Mouse (Mus musculus) embryonic facial prominence, embryonic 13.5 days (tissue): ENCODE results near the gene Vps11. TPM values are rescaled to one million over a fixed set of nuclear protein-coding genes. Genes with fewer than 3 reads are reported as not detected.
"Not testable (repeated sequence)": the region's sequence is repeated elsewhere in the genome, so short reads cannot be mapped to it uniquely, and the experiment has no call there.

Experiments used
- ATAC-seq: fragments of 200-750 bp; cut with Nextera tagmentation; 2 replicates; pipeline ENCODE4 v1.8.0; 2017; ENCODE audit warnings: low read depth; ENCODE audit not compliant: insufficient number of reproducible peaks, insufficient read depth, low FRiP score, low TSS enrichment
- H3K27ac ChIP-seq: fragments of 300-500 bp; sonication (generic); 2 replicates; pipeline ENCODE4 v1.5.1; 2015; ENCODE audit warnings: moderate library complexity, mild to moderate bottlenecking, inconsistent platforms
- H3K27me3 ChIP-seq: fragments of 300-500 bp; sonication (generic); 2 replicates; pipeline ENCODE4 v1.6.1; 2015; ENCODE audit warnings: mild to moderate bottlenecking, inconsistent platforms
- H3K36me3 ChIP-seq: fragments of 300-500 bp; sonication (generic); 2 replicates; pipeline ENCODE4 v1.6.1; 2015; ENCODE audit warnings: mild to moderate bottlenecking, inconsistent platforms
- H3K4me1 ChIP-seq: fragments of 300-500 bp; sonication (generic); 2 replicates; pipeline ENCODE4 v1.6.1; 2015; ENCODE audit warnings: inconsistent platforms
- H3K4me2 ChIP-seq: fragments of 300-500 bp; sonication (generic); 2 replicates; pipeline ENCODE4 v1.6.1; 2015; ENCODE audit warnings: moderate library complexity, mild to moderate bottlenecking, inconsistent platforms
- H3K4me3 ChIP-seq: fragments of 300-500 bp; sonication (generic); 2 replicates; pipeline ENCODE4 v1.5.1; 2015; ENCODE audit warnings: mild to moderate bottlenecking, inconsistent platforms
- H3K9ac ChIP-seq: fragments of 300-500 bp; sonication (generic); 2 replicates; pipeline ENCODE4 v1.6.1; 2015; ENCODE audit warnings: mild to moderate bottlenecking, inconsistent platforms
- H3K9me3 ChIP-seq: fragments of 300-500 bp; sonication (generic); 2 replicates; pipeline ENCODE4 v1.6.1; 2016; ENCODE audit warnings: inconsistent platforms
- WGBS: fragments of 180-500 bp; shearing (Covaris S2); methylation state at CpG from one replicate; pipeline ENCODE4 v1.1.7; 2015; ENCODE audit warnings: mixed read lengths; 5-methylcytosine and 5-hydroxymethylcytosine counted together
- polyA plus RNA-seq: library from polyadenylated mRNA; unstranded; fragments of >200 nt; fragmentation: Nextera tagmentation; extraction: Ambion mirVana; gene quantifications from 2 replicates; pipeline ENCODE4 v1.2.1, GENCODE M21; 2015

Gene Vps11
- polyA plus RNA-seq, 1 experiment from 2014 or later: 27.7 TPM

DNA sequence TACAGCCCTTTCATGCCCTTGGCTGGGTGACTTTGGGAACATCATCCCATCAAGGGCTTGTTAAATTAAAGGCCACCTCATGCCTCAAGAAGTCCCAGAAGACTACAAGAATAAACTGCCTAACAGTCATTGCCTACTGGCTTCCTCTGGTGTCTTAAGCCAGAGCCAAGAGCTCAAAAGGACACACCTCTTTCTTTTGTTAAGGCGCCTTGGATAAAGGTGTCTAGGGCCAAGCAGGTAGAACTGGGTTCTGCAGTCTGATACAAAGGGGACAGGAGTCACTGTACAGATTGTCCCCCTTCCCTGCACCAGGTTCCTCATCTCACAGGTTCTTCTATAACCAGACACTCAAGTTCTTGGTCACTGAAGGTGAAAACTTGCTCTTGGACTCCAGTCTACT, 18.9 kb downstream of the Vps11 start:
- Histone ChIP-seq H3K9me3 (no peaks in the 10 kb centered on the region), H3K27me3 (no peaks in the 10 kb centered on the region), H3K4me2 (peak overlapping the region; percentile 72), H3K9ac (peak overlapping the region; percentile 92; the same call in 1 of the 2 replicates), H3K4me1 (peaks cover 21% of the 10 kb centered on the region), H3K4me3 (peak overlapping the region; percentile 87; the same call in 1 of the 2 replicates), H3K27ac (0 out of 2 replicates have a peak overlapping the region, but pooled peaks have one; percentile 96), H3K36me3 (peaks cover 63% of the 10 kb centered on the region)
- ATAC-seq: no peak
- 83% methylated on average over 1 of the region's 1 CpGs for WGBS

DNA sequence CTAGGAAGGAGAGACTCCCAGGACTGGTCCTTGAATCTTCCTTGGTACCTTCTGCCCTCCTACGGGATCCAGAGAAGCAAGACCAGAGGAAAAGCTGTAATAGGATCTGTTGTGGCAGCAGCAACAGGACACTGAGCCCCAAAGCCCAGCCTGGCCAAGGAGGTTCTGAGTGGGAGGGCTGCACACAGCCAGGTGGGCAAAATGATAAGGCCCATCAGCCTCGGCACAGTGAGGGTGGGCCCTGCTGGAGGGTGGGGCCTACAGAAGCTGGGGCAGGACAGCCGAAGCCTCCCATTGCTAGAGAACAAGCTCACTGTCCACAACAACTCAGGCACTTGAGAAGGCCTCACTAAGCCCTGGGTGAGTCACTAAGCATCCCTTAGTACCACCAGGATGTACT, 19.3 kb downstream of the Vps11 start:
- Histone ChIP-seq H3K4me2 (peak overlapping the region; percentile 72; the same call in 1 of the 2 replicates), H3K27me3 (no peaks in the 10 kb centered on the region), H3K36me3 (peaks cover 63% of the 10 kb centered on the region), H3K27ac (no peak overlapping the region), H3K4me3 (no peak overlapping the region), H3K9ac (peak overlapping the region; percentile 44), H3K4me1 (peaks cover 25% of the 10 kb centered on the region), H3K9me3 (no peaks in the 10 kb centered on the region)
- WGBS: 81% methylated on average over 3 of the region's 3 CpGs
- ATAC-seq: no peak

GRCm38 (mm10) chr9:44341487-44341886, 20.0 kb downstream of the Vps11 start:
- H3K9ac ChIP-seq: peak overlapping the region; percentile 44
- 90% methylated on average over 5 of the region's 5 CpGs for WGBS
- 0 out of 2 replicates have a peak overlapping the region, but pooled peaks have one; percentile 0 for H3K4me3 ChIP-seq

GRCm38 (mm10) chr9:44338574-44338973, 22.9 kb downstream of the Vps11 start:
- ATAC-seq: no peak
- H3K4me3 ChIP-seq: no peak overlapping the region
- no peak overlapping the region for H3K27ac ChIP-seq
- H3K36me3 ChIP-seq: peaks cover 52% of the 10 kb centered on the region
- WGBS: 83% methylated on average over 5 of the region's 5 CpGs
- 0 out of 2 replicates have a peak, but pooled peaks cover 4% of the 10 kb centered on the region for H3K9me3 ChIP-seq
- H3K4me2 ChIP-seq: 0 out of 2 replicates have a peak overlapping the region, but pooled peaks have one; percentile 66
- H3K9ac ChIP-seq: no peak overlapping the region
- H3K27me3 ChIP-seq: no peaks in the 10 kb centered on the region
- H3K4me1 ChIP-seq: peaks cover 31% of the 10 kb centered on the region

More at GRCm38 (mm10) chr9:44341487-44341886, 20.0 kb downstream of the Vps11 start:
- H3K27me3 ChIP-seq: no peaks in the 10 kb centered on the region
- no peak overlapping the region for H3K4me2 ChIP-seq
- H3K36me3 ChIP-seq: peaks cover 61% of the 10 kb centered on the region
- H3K4me1 ChIP-seq: peaks cover 32% of the 10 kb centered on the region
- H3K27ac ChIP-seq: no peak overlapping the region
- no peak for ATAC-seq
- H3K9me3 ChIP-seq: no peaks in the 10 kb centered on the region

- Histone ChIP-seq H3K36me3 (peaks cover 62% of the 10 kb centered on the region), H3K27ac (0 out of 2 replicates have a peak overlapping the region, but pooled peaks have one; percentile 41), H3K9ac (peak overlapping the region; percentile 98; the same call in 1 of the 2 replicates), H3K9me3 (0 out of 2 replicates have a peak, but pooled peaks cover 8% of the 10 kb centered on the region), H3K4me1 (peaks cover 22% of the 10 kb centered on the region), H3K4me3 (peak overlapping the region; percentile 93; the same call in 1 of the 2 replicates), H3K27me3 (no peaks in the 10 kb centered on the region), H3K4me2 (peak overlapping the region; percentile 66)
- no peak for ATAC-seq
- 72% methylated on average over 9 of the region's 9 CpGs for WGBS
These were observed 23.9 kb downstream of the Vps11 start for GRCm38 (mm10) chr9:44337436-44338169.

DNA sequence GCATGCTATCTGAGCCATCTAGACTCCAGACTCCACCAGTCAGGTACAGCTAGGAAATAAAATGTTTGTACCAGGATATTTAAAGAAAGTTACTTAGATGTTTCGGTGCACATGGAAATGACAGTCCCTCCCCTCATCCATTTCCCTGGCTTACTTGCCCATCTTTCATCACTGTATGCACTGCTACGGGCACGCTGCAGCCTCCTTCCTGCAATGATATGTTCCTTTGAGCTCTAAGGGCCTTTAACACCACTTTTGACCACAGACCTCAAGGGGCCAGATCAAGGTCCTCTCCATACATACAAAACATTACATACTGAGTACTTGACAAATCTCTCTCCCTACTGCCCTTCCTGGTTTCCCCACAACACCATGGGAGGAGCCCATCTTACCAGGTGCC, 24.5 kb downstream of the Vps11 start:
- Histone ChIP-seq H3K4me2 (peak overlapping the region; percentile 66), H3K27ac (no peak overlapping the region), H3K9ac (peak overlapping the region; percentile 98), H3K9me3 (0 out of 2 replicates have a peak, but pooled peaks cover 8% of the 10 kb centered on the region), H3K27me3 (no peaks in the 10 kb centered on the region), H3K4me3 (peak overlapping the region; percentile 93), H3K36me3 (peaks cover 66% of the 10 kb centered on the region), H3K4me1 (peaks cover 17% of the 10 kb centered on the region)
- ATAC-seq: no peak
- WGBS: 65% methylated on average over 3 of the region's 3 CpGs

GRCm38 (mm10) chr9:44336513-44336912, 25.0 kb downstream of the Vps11 start:
- peak overlapping the region; percentile 93 for H3K4me3 ChIP-seq
- 0 out of 2 replicates have a peak overlapping the region, but pooled peaks have one; percentile 22 for H3K27ac ChIP-seq
- H3K4me1 ChIP-seq: peaks cover 17% of the 10 kb centered on the region
- peak overlapping the region; percentile 66 for H3K4me2 ChIP-seq
- peak overlapping the region; percentile 98 for H3K9ac ChIP-seq
- not testable (repeated sequence) for H3K27me3 ChIP-seq, ATAC-seq, H3K9me3 ChIP-seq
- H3K36me3 ChIP-seq: peaks cover 66% of the 10 kb centered on the region
- WGBS: 28% methylated on average over 4 of the region's 4 CpGs

DNA sequence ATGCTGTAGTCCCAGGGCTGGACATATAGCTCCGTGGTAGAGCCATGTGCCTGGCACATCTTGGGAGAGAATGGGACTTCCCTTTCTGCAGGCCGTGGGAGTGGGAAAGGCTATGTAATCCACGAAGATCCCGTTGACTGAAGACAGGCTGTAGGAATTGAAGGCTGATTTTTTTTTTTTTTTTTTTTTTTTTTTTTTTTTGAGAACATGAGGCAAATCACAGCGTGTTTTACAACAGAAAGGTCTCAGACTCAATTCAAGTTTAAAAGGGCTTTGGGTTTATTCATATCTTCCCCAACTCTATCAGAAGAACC, 25.4 kb downstream of the Vps11 start:
- H3K36me3 ChIP-seq: peaks cover 66% of the 10 kb centered on the region
- peak overlapping the region; percentile 97; the same call in 1 of the 2 replicates for H3K27ac ChIP-seq
- H3K4me2 ChIP-seq: peak overlapping the region; percentile 66
- H3K9me3 ChIP-seq: 0 out of 2 replicates have a peak, but pooled peaks cover 8% of the 10 kb centered on the region
- ATAC-seq: no peak
- H3K9ac ChIP-seq: peak overlapping the region; percentile 98
- peaks cover 17% of the 10 kb centered on the region for H3K4me1 ChIP-seq
- WGBS: 1% methylated on average over 5 of the region's 5 CpGs
- H3K4me3 ChIP-seq: peak overlapping the region; percentile 93
- no peaks in the 10 kb centered on the region for H3K27me3 ChIP-seq

GRCm38 (mm10) chr9:44335331-44336092, 26.0 kb downstream of the Vps11 start:
- Histone ChIP-seq H3K4me3 (peak overlapping the region; percentile 93), H3K27ac (peak overlapping the region; percentile 97), H3K4me2 (peak overlapping the region; percentile 66), H3K4me1 (peaks cover 17% of the 10 kb centered on the region), H3K9me3 (0 out of 2 replicates have a peak, but pooled peaks cover 8% of the 10 kb centered on the region), H3K36me3 (peaks cover 66% of the 10 kb centered on the region), H3K27me3 (no peaks in the 10 kb centered on the region), H3K9ac (peak overlapping the region; percentile 98)
- WGBS: under 1% methylated on average over 50 of the region's 50 CpGs
- no peak for ATAC-seq

GRCm38 (mm10) chr9:44334396-44335330, 26.8 kb downstream of the Vps11 start, which contains the start of gene H2afx:
Gene H2afx (plus strand): TSS chr9:44334694.
- Histone ChIP-seq H3K4me1 (peaks cover 17% of the 10 kb centered on the region), H3K9ac (peak within 1 kb of the TSS; percentile 98), H3K4me3 (peak within 1 kb of the TSS; percentile 93), H3K27ac (peak within 1 kb of the TSS; percentile 97), H3K9me3 (0 out of 2 replicates have a peak, but pooled peaks cover 8% of the 10 kb centered on the region), H3K27me3 (no peaks in the 10 kb centered on the region), H3K4me2 (peak within 1 kb of the TSS; percentile 66), H3K36me3 (peaks cover 69% of the 10 kb centered on the region)
- under 1% methylated on average over 91 of the region's 91 CpGs for WGBS
- ATAC-seq: peak; percentile 96
